Mouse (Mus musculus) spleen, postnatal 4 days (tissue): ENCODE measurements around the gene Gtse1.
"Not testable (repeated sequence)": the region's sequence is repeated elsewhere in the genome, so short reads cannot be mapped to it uniquely, and the experiment has no call there.

Experiments used
- DNase-seq, 2 experiments: peaks; one replicate each; pipeline ENCODE4 v3.0.0; 2022; ENCODE audit warnings: low spot score in 2 of 2

Gtse1 gene

GRCm38 (mm10) chr15:85859490-85860031 lies at the start of gene Gtse1:
Gene Gtse1 (plus strand): TSS chr15:85859745.
- DNase-seq, result peak; percentile 93 to 95

GRCm38 (mm10) chr15:85810462-85810805 lies 49.1 kb upstream of the Gtse1 start:
- DNase-seq, result no peak

GRCm38 (mm10) chr15:85810806-85811521 lies 48.6 kb upstream of the Gtse1 start:
- peak in 1 of 2 experiments; percentile 38 for DNase-seq

DNA sequence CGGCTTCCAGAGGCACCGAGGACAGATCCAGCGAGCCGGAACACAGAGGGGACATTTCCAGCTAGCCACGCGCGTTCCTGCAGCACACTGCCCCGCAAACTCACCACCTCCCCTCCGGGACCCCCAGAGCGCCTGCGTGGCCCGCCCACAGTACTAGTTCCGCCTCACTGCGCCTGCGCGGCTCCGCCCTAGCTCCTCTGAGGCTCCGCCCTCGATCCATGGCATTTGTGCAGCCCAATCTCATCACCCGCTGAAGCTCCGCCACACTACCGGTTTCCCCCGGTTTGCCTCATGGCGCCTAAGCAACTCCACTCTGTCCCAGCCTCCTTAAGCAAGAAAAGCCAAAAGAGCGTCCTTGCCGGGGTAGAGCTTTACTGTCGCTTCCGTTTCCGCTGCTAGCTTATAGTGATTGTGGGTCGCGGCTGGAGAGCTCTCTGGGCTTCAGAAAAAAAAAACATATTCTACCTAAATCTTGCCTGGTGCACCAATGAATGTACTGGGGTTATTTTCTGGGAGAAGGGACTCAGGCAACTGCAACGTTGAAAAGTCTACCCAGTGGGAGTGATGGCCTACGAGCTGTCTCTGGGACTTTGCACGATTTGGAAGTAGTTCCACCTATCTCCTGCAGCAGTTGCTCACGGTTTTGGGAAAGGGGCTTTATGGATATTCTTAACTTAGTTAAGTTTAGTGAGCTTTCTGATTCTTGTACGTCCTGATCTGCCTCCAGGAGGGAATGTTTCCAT lies 47.8 kb upstream of the Gtse1 start, which contains the start of gene Cdpf1:
TSS of gene Cdpf1 (minus strand) at position 163 of the 743 bp plus-strand sequence.
- peak; percentile 98 to 100 for DNase-seq

GRCm38 (mm10) chr15:85813428-85813827 lies 46.1 kb upstream of the Gtse1 start:
- no peak for DNase-seq

GRCm38 (mm10) chr15:85821203-85822010 lies 38.1 kb upstream of the Gtse1 start, which contains the start of gene Pkdrej:
Gene Pkdrej (minus strand): TSS chr15:85821734.
- peak; percentile 32 to 78 for DNase-seq

GRCm38 (mm10) chr15:85822011-85822359 lies 37.6 kb upstream of the Gtse1 start:
- no peak for DNase-seq

DNA sequence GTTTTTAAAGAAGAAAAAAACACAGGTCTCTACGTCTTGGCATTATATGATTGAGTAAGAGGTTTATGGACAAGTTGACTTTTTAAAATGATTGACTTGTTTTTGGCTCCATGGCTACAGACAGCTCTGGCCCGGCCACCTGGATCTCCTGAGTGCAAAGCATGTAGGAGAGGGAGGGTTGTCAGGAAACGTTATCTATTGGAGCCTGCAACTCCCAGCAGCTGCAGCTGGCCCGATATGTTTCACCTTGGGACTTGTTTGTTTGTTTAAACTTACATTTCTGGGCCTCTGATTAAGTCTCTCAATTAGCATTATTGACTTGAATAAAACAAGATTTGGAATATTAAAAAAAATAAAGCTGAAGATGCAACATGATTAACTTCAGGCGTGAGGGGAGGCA lies 32.9 kb upstream of the Gtse1 start:
- peak in 1 of 2 experiments; percentile 43 for DNase-seq

DNA sequence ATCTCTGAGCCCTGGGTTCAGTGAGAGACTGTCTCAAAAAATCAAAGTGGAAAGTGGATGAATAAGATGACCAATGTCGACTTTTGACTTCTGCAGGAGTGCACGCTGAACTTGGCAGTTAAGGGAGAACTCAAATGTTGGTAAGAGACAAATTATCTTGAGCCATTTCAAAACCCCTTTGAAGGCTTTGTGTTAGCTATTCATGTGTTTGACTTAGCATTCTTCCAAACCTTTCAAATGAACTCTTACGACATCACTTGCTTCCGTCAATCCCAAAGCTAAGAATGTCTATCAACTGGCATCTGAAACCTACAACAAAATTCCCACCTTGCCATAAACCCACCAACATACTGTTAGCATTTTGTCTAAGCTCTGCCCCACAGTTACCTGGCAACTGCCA lies 31.5 kb upstream of the Gtse1 start:
- DNase-seq, result no peak

DNA sequence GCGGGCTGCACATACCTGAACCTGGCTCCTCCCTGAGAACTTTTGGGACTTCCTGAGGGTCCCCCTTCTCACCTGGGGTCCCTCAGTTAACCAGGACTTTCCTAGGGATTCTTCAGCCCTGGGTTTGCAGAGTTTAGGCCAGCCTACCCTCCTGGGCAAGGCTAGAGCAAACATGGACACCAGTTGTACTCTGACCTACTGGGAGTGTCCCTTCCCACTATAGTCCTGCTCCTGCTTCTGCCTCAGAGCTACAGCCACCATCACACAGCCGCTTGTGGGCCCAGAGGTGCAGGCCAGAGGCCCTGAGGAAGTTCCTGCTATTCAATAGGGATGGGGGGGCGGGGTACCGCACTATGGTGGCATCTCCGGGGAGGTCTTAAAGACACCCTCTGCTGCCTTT lies 30.1 kb upstream of the Gtse1 start:
- no peak for DNase-seq

DNA sequence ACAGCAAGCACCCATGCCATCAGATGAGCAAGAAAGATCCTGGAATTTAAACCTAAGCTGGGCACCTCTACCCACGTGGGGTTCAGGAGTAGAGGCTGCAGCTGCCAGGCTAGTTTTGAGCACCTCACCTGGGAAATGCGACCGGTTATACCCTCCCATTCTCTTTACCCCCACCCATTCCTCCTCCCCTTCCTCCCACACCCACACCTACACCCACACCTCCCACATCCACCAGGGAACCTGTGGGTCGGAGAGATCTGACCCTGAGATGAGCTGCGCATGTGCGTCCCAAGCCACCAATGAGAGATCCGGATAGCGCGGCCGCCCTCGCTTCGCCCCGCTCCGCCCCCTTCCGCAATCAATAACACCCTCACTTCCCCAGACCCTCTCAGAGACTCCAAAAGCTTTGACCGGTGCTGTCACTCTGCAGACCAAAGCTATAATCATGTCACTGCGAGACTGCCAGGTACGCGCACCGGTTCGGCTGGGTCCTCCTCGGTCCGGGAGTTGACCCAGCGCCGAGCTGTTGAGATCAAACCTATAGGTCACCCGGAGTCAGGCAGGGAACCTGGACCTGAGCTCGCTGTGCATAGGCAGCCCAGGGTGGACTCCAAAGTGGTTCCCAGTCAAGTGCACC lies 27.5 kb upstream of the Gtse1 start, which contains the start of gene Ttc38:
TSS of gene Ttc38 (plus strand) at position 353 of the 637 bp plus-strand sequence.
- DNase-seq, result peak; percentile 81 to 90

GRCm38 (mm10) chr15:85832599-85832998 lies 26.9 kb upstream of the Gtse1 start:
- no peak for DNase-seq

- DNase-seq, result no peak
Observed at GRCm38 (mm10) chr15:85835335-85835734, 24.2 kb upstream of the Gtse1 start.

- DNase-seq, result no peak
Observed at GRCm38 (mm10) chr15:85836887-85837286, 22.7 kb upstream of the Gtse1 start.

DNA sequence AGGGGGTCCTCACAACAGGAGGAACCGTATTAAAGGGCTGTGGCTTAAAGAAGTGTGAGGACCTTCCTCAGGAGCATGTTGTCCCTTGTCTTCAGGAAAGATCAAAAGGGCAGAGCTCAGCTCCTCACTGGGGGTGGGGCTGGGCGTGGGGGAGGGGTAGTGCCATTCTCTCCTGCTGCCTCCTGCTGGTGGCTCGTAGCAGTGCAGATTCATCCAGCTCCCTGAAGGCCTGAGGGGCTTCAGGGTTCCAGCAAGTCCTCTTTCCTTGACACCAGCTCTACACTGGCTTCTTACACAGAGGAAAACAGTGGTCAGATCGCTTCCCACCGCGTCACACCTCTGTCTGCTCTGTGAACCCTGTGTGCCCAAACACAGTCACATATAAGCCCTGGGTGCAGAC lies 18.6 kb upstream of the Gtse1 start:
- peak; percentile 33 to 76 for DNase-seq

DNA sequence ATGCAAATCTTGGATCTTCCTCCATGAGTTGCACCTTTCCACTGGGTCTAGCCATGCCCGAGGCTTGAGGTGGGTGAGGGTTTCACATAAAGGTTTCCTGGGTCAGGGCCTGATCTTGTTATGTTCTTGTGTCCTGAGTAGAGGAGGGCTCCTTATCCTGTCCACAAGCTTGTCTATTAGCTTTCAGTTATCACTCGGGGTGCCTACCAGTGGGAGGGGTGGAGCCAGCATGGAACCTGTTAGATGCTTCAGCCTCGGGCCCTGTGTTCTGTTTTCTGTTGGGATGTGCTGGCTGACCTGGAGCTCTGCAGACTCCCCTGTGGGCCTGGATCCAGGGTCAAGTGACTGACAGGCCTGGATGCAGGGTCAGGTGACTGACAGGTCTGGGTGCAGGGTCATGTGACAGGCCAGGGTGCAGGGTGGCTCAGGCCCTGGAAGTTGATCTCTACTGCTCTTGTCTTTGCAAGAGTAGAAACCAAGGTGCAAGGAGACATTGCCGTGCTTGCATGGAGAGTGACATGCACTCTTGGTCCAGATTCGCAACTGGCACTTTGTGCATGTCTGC lies 17.7 kb upstream of the Gtse1 start:
- DNase-seq, result no peak

DNA sequence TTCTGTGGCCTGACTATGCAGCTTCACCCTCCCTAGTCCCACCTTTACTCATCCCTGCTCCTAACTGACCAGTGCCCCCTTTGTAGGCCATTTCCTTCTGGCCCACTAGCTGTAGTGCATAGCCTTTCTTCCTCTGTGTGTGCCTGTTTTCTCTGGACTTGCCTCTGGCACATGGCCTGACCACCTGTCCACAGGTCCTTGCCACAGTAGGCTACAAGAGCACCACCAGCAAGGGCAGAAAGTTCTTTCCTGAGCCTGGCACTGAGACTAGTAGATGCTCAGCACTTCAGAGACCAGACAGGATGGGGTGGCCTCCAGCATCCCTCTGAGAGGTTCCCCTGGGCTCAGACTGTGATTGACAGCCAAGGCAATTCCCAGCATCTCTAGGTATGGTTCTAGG lies 14.5 kb upstream of the Gtse1 start:
- DNase-seq, result no peak

DNA sequence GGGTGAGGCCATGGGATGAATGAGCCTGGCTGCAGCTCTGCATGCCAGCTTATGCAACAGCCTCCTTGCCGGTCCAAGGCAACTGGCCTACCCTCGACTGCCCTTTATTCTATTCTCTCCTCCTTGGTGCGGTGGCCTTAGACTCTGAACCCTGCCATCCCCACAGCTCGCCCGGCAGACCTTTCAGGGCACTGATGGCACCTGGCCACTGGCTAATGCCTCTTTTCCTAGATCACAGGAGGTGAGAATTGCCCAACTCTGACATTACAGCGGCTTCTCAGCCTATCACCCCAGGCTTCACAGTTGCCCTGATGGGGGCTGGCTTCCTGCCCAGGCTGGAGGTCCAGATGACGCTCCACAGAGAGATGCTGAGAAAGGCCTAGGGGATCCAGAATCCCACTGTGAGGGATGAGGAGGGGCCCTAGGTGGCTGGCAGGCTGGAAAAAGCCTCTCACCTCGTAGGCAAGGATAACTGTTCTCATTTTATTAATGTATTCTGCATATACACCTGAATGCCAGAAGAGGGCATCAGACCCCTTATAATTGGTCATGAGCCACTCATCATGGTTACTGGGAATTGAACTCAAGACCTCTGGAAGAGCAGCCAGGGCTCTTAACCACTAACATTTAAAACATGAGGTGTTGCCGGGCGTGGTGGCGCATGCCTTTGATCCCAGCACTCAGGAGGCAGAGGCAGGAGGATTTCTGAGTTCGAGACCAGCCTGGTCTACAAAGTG lies 7.7 kb upstream of the Gtse1 start:
- DNase-seq, result no peak

GRCm38 (mm10) chr15:85858980-85859489 lies 510 bp upstream of the Gtse1 start:
- no peak for DNase-seq

- not testable (repeated sequence) for DNase-seq
Observed at GRCm38 (mm10) chr15:85865913-85866312, 6.4 kb downstream of the Gtse1 start.
